Mouse (Mus musculus) effector memory CD4-positive, alpha-beta T cell, adult 5 months (primary cell): ENCODE measurements around the gene Hsd3b2. TPM values are rescaled to one million over a fixed set of nuclear protein-coding genes. Genes with fewer than 3 reads are reported as not detected.

Source experiments
- polyA plus RNA-seq: library from polyadenylated mRNA; unstranded; fragments of 100-300 nt; shearing (Covaris generic); gene quantifications from one replicate; pipeline ENCODE4 v1.2.1, GENCODE M21; 2017

Gene Hsd3b2
- not detected for polyA plus RNA-seq

GRCm38 (mm10) chr3:98724376-98724775 lies at the start of gene Hsd3b2:
TSS of gene Hsd3b2 (minus strand) at chr3:98724543.

Other genes with a start within 250 kb of the Hsd3b2 start
- gene Hsd3b4, start 214.0 kb downstream of the Hsd3b2 start, polyA plus RNA-seq = not detected
- not detected for gene Gm10681, start 135.7 kb downstream of the Hsd3b2 start, polyA plus RNA-seq
- gene Hsd3b5, start 94.3 kb downstream of the Hsd3b2 start, polyA plus RNA-seq = not detected
- 0.15 TPM for gene Hsd3b3, start 38.6 kb upstream of the Hsd3b2 start, polyA plus RNA-seq
- gene Hsd3b6, start 89.9 kb upstream of the Hsd3b2 start, polyA plus RNA-seq = not detected
- not detected for gene Hsd3b1, start 135.3 kb upstream of the Hsd3b2 start, polyA plus RNA-seq
- gene Hao2, start 168.7 kb upstream of the Hsd3b2 start, polyA plus RNA-seq = not detected